Comparison of ENCODE assay signal across 15 mouse cellular contexts in the genomic region with DNA sequence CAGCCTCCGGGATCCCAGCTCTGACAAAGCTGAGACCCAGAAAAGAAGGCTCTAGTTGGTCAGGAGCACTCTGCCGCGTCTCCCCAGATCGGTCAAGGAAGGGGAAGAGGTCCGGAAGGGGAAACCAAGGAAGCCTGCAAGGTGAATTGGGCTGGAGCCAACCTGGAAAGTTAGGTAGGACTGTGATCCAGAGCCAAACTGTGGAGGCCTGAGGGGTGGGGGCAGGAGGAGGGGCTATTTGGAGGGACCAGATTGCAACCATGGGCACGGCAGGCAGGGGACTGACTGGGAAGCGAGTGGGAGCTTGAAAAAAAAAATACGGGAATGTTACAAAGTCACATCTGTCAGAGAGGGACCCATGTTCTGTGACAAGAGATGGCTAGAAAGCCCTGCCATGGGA. TPM values are rescaled to one million over a fixed set of nuclear protein-coding genes. Genes with fewer than 3 reads are reported as not detected.
DNase-seq lines count a peak whose midpoint lies in the region; ATAC-seq and TF ChIP-seq lines count a peak whose summit lies in the region.
"Had no signal": no experiment of that assay in that cellular context is flagged by ENCODE, and none has a peak within 500 bp of the region (broad histone marks: within the 10 kb centered on the region; RNA-seq: fewer than 3 reads in every experiment).

No protein-coding gene starts in this region.

- peaks cover 68% of the 10 kb centered on the region for H3K27me3 ChIP-seq in heart, embryonic 12.5 days (replicated peaks)
- no peaks in the 10 kb centered on the region for H3K27me3 ChIP-seq in kidney, postnatal 0 days (ENCODE audit: insufficient read depth, low read length)
- no peaks in the 10 kb centered on the region for H3K27me3 ChIP-seq in kidney, adult 2 months (replicated peaks; ENCODE audit: control insufficient read depth, insufficient read depth, low read length)
- no peaks in the 10 kb centered on the region for H3K27me3 ChIP-seq in limb, embryonic 11.5 days (ENCODE audit: control insufficient read depth, insufficient read depth, low read length)
- H3K27me3 ChIP-seq: Patski had no signal

- no peaks in the 10 kb centered on the region for H3K36me3 ChIP-seq in heart, embryonic 12.5 days
- no peaks in the 10 kb centered on the region for H3K36me3 ChIP-seq in kidney, postnatal 0 days (ENCODE audit: insufficient read depth, low read length)
- no peaks in the 10 kb centered on the region for H3K36me3 ChIP-seq in kidney, adult 2 months (ENCODE audit: control insufficient read depth, insufficient read depth, low read length)
- no peaks in the 10 kb centered on the region for H3K36me3 ChIP-seq in limb, embryonic 11.5 days (ENCODE audit: control insufficient read depth, insufficient read depth, low read length)

- H3K27ac ChIP-seq in heart, embryonic 12.5 days (ENCODE audit: poor library complexity, severe bottlenecking): no peak overlapping the region
- peak overlapping the region; percentile 32; the same call in 1 of the 2 replicates for H3K27ac ChIP-seq in kidney, postnatal 0 days
- H3K27ac ChIP-seq in kidney, adult 2 months (ENCODE audit: insufficient read depth, low read depth, low read length): no peak overlapping the region
- peak overlapping the region; percentile 89 for H3K27ac ChIP-seq in limb, embryonic 11.5 days (replicated peaks; ENCODE audit: low read depth, low read length)

- H3K4me2 ChIP-seq in heart, embryonic 12.5 days: peak overlapping the region; percentile 38
- H3K4me2 ChIP-seq in kidney, postnatal 0 days (ENCODE audit: low read length): peak overlapping the region; percentile 29; the same call in 1 of the 2 replicates
- peak overlapping the region; percentile 51 for H3K4me2 ChIP-seq in limb, embryonic 11.5 days (ENCODE audit: low read depth, severe bottlenecking)

- H3K4me3 ChIP-seq in heart, embryonic 12.5 days: no peak overlapping the region
- H3K4me3 ChIP-seq in kidney, postnatal 0 days (replicated peaks; ENCODE audit: low read depth, low read length): no peak overlapping the region
- no peak overlapping the region for H3K4me3 ChIP-seq in kidney, adult 2 months (ENCODE audit: insufficient read depth, low read depth, low read length)
- H3K4me3 ChIP-seq in limb, embryonic 11.5 days (ENCODE audit: low read depth, low read length): peak overlapping the region; percentile 28

- peak overlapping the region; percentile 32; the same call in 1 of the 2 replicates for H3K9ac ChIP-seq in heart, embryonic 12.5 days
- no peak overlapping the region for H3K9ac ChIP-seq in kidney, postnatal 0 days (ENCODE audit: low read depth, low read length)
- peak overlapping the region; percentile 54 for H3K9ac ChIP-seq in limb, embryonic 11.5 days (ENCODE audit: low read length)

- WGBS in heart, embryonic 12.5 days: 23% methylated on average over 8 of the region's 8 CpGs
- 20% methylated on average over 8 of the region's 8 CpGs for WGBS in kidney, postnatal 0 days
- 47% methylated on average over 8 of the region's 8 CpGs for WGBS in kidney, adult 2 months
- 5% methylated on average over 8 of the region's 8 CpGs for WGBS in limb, embryonic 11.5 days

- H3K9me3 ChIP-seq in heart, embryonic 12.5 days (replicated peaks): no peaks in the 10 kb centered on the region; the same call in 1 of the 2 replicates
- H3K9me3 ChIP-seq in kidney, postnatal 0 days (replicated peaks; ENCODE audit: low read length): no peaks in the 10 kb centered on the region
- no peaks in the 10 kb centered on the region for H3K9me3 ChIP-seq in limb, embryonic 11.5 days (ENCODE audit: control insufficient read depth, low read length)

- TF ChIP-seq CTCF in kidney, postnatal 0 days (IDR thresholded peaks at IDR 0.05; ENCODE audit: low read depth): no peak
- TF ChIP-seq CTCF in kidney, adult 2 months (conservative IDR thresholded peaks at IDR 0.05; ENCODE audit: insufficient read depth, insufficient read length, low read depth, low read length): no peak

- ATAC-seq in heart, embryonic 12.5 days (ENCODE audit: insufficient number of reproducible peaks, low FRiP score): no peak
- ATAC-seq in kidney, postnatal 0 days (replicated peaks; ENCODE audit: low FRiP score, low read depth): no peak
- no peak for ATAC-seq in limb, embryonic 11.5 days (ENCODE audit: insufficient number of reproducible peaks, low FRiP score, low TSS enrichment, low read depth)
- ATAC-seq: Patski had no signal

- TF ChIP-seq POLR2A in kidney, adult 2 months (IDR thresholded peaks at IDR 0.05; ENCODE audit: low read depth, low read length): no peak

- H3K4me1 ChIP-seq in heart, embryonic 12.5 days (replicated peaks): peaks cover 60% of the 10 kb centered on the region
- H3K4me1 ChIP-seq in kidney, postnatal 0 days (replicated peaks; ENCODE audit: insufficient read depth, low read length): peaks cover 25% of the 10 kb centered on the region
- H3K4me1 ChIP-seq in kidney, adult 2 months (ENCODE audit: control insufficient read depth, insufficient read depth, low read length): no peaks in the 10 kb centered on the region
- H3K4me1 ChIP-seq in limb, embryonic 11.5 days (ENCODE audit: control insufficient read depth, insufficient read depth, low read length): peaks cover 66% of the 10 kb centered on the region

- DNase-seq in heart, adult 11 months: no peak
- no peak for DNase-seq in kidney, postnatal 0 days (ENCODE audit: low spot score)
- no peak for DNase-seq in kidney, adult 2 months
- DNase-seq in R1 (ENCODE audit: low read depth, low spot score): peak; percentile 28
- peak; percentile 55 for DNase-seq in limb, embryonic 11.5 days (ENCODE audit: low spot score)
- no peak for DNase-seq in frontal cortex, postnatal 25 days (ENCODE audit: low spot score in 2 of 2)
- no peak for DNase-seq in right cerebral cortex, postnatal 14 days
- DNase-seq: adrenal gland, adult 8-10 months; cerebellum, postnatal 36 days; gastrocnemius, postnatal 14 days; lung, adult 18-20 months; right cerebral cortex, postnatal 25 days; thymus, postnatal 4 days had no signal

RNA-seq across cellular contexts. Expression of a gene that starts 10.9 kb away (rescaled TPM):
- not detected in 2 replicates for polyA plus RNA-seq in heart, embryonic 12.5 days (2016; fragmentation: Nextera tagmentation; extraction: Ambion mirVana)
- polyA plus RNA-seq in kidney, postnatal 0 days (2015; fragmentation: Nextera tagmentation; extraction: Ambion mirVana): 0.09 and 0.13 TPM in 2 replicates
- 0.18 TPM in 1 of 2 replicates, not detected in the other for polyA plus RNA-seq in kidney, adult 2 months (2012; rRNA removed)
- polyA plus RNA-seq in limb, embryonic 11.5 days (2014; fragmentation: Nextera tagmentation; extraction: Ambion mirVana): 0.17 TPM in 1 of 2 replicates, not detected in the other

Comparison
In these comparisons a context has a peak if more than half of its experiments do, and no peak if none do; other contexts are left out.
1. H3K27ac ChIP-seq: peak in kidney, postnatal 0 days (single experiment) and limb, embryonic 11.5 days (single experiment); none in heart, embryonic 12.5 days (single experiment) and kidney, adult 2 months (single experiment).
2. DNase-seq: peak in R1 (single experiment) and limb, embryonic 11.5 days (single experiment); none in heart, adult 11 months (single experiment), kidney, postnatal 0 days (single experiment), kidney, adult 2 months (single experiment), frontal cortex, postnatal 25 days (0 of 2) and right cerebral cortex, postnatal 14 days (single experiment).
3. Peak in every context shown above with its lines, with median percentiles within 50 percentile points of each other: H3K4me2 ChIP-seq.